Mouse (Mus musculus) limb, embryonic 14.5 days (tissue): Measurements from ENCODE around the gene Gm13030. TPM values are rescaled to one million over a fixed set of nuclear protein-coding genes. Genes with fewer than 3 reads are reported as not detected.
A peak's percentile ranks its signal among the peaks of the same experiment; 100 is the strongest.
"Not testable (repeated sequence)": the region's sequence is repeated elsewhere in the genome, so short reads cannot be mapped to it uniquely, and the experiment has no call there.

Experiments used
- ATAC-seq: fragments of 200-750 bp; cut with Nextera tagmentation; 2 replicates; pipeline ENCODE4 v1.8.0; 2017; ENCODE audit warnings: low read depth, moderate number of reproducible peaks, moderate TSS enrichment; ENCODE audit not compliant: low FRiP score
- DNase-seq: peaks from one replicate; pipeline ENCODE4 v3.0.0-alpha.2; 2015; ENCODE audit warnings: low spot score
- H3K27ac ChIP-seq: fragments of 300-500 bp; sonication (generic); replicated peaks from 2 replicates; pipeline ENCODE4 v1.5.1; 2014; ENCODE audit warnings: low read depth, mild to moderate bottlenecking, low read length, moderate library complexity, mixed read lengths
- H3K27me3 ChIP-seq: fragments of 300-500 bp; sonication (generic); 2 replicates; pipeline ENCODE4 v1.6.1; 2014; ENCODE audit warnings: low read length, mixed read lengths; ENCODE audit not compliant: control insufficient read depth, insufficient read depth
- H3K36me3 ChIP-seq: fragments of 300-500 bp; sonication (generic); 2 replicates; pipeline ENCODE4 v1.6.1; 2014; ENCODE audit warnings: mild to moderate bottlenecking, low read length, moderate library complexity, mixed read lengths; ENCODE audit not compliant: control insufficient read depth, insufficient read depth
- H3K4me1 ChIP-seq: fragments of 300-500 bp; sonication (generic); 2 replicates; pipeline ENCODE4 v1.6.1; 2014; ENCODE audit warnings: antibody characterized with exemption, low read length, mixed read lengths; ENCODE audit not compliant: control insufficient read depth, insufficient read depth
- H3K4me2 ChIP-seq: fragments of 300-500 bp; sonication (generic); replicated peaks from 2 replicates; pipeline ENCODE4 v1.6.1; 2014; ENCODE audit warnings: low read depth, mild to moderate bottlenecking, low read length, moderate library complexity; ENCODE audit not compliant: severe bottlenecking
- H3K4me3 ChIP-seq: fragments of 300-500 bp; sonication (generic); replicated peaks from 2 replicates; pipeline ENCODE4 v1.5.1; 2014; ENCODE audit warnings: low read length
- H3K9ac ChIP-seq: fragments of 300-500 bp; sonication (generic); 2 replicates; pipeline ENCODE4 v1.6.1; 2014; ENCODE audit warnings: mild to moderate bottlenecking, low read depth, low read length, moderate library complexity; ENCODE audit not compliant: severe bottlenecking
- H3K9me3 ChIP-seq: fragments of 300-500 bp; sonication (generic); 2 replicates; pipeline ENCODE4 v1.6.1; 2016; ENCODE audit warnings: low read length; ENCODE audit not compliant: control insufficient read depth
- POLR2A ChIP-seq: fragments of 200-500 bp; IDR thresholded peaks from 2 replicates; pipeline ENCODE4 v1.8.0; 2012; ENCODE audit warnings: inconsistent platforms, mild to moderate bottlenecking, moderate library complexity, borderline replicate concordance; ENCODE audit not compliant: insufficient read depth, insufficient read length; ENCODE audit errors: extremely low read depth
- WGBS: fragments of 180-500 bp; shearing (Covaris S2); extraction: QIAGEN DNeasy Blood & Tissue Kit; methylation state at CpG from one replicate; pipeline ENCODE4 v1.1.7; 2014; 5-methylcytosine and 5-hydroxymethylcytosine counted together
- polyA plus RNA-seq, 2 experiments: library from polyadenylated mRNA; depleted of rRNA in 1 of 2; stranded (reverse) in 1 of 2; unstranded in 1 of 2; fragments of >200 nt; fragmentation: Nextera tagmentation in 1 of 2; extraction: Ambion mirVana in 1 of 2; gene quantifications; 2 replicates each; pipeline versions ENCODE4 v1.2.1 to v1.2.3; 2012 to 2014

Gene Gm13030
- polyA plus RNA-seq, 2 experiments = not detected

GRCm38 (mm10) chr4:138913141-138913787 is 39.5 kb upstream of the Gm13030 start:
- no peak for DNase-seq
- H3K27ac ChIP-seq = no peak overlapping the region
- no peaks in the 10 kb centered on the region for H3K9me3 ChIP-seq
- H3K27me3 ChIP-seq = no peaks in the 10 kb centered on the region
- peak; percentile 60 for ATAC-seq
- peak overlapping the region; percentile 90 for H3K4me3 ChIP-seq
- TF ChIP-seq POLR2A = no peak
- peak overlapping the region; percentile 85 for H3K9ac ChIP-seq
- peaks cover 3% of the 10 kb centered on the region for H3K36me3 ChIP-seq
- peaks cover 9% of the 10 kb centered on the region; the same call in 1 of the 2 replicates for H3K4me1 ChIP-seq
- under 1% methylated on average over 39 of the region's 52 CpGs for WGBS
- peak overlapping the region; percentile 89 for H3K4me2 ChIP-seq

GRCm38 (mm10) chr4:138905624-138906337 is 32.0 kb upstream of the Gm13030 start:
- DNase-seq = no peak
- WGBS = 93% methylated on average over 18 of the region's 18 CpGs
- TF ChIP-seq POLR2A = no peak
- Histone ChIP-seq H3K4me1 (no peaks in the 10 kb centered on the region), H3K9me3 (no peaks in the 10 kb centered on the region), H3K36me3 (peaks cover 70% of the 10 kb centered on the region), H3K27ac (no peak overlapping the region), H3K9ac (no peak overlapping the region), H3K4me3 (no peak overlapping the region), H3K4me2 (no peak overlapping the region), H3K27me3 (no peaks in the 10 kb centered on the region)
- no peak for ATAC-seq

- no peaks in the 10 kb centered on the region for H3K4me1 ChIP-seq
- H3K4me3 ChIP-seq = no peak overlapping the region
- peaks cover 86% of the 10 kb centered on the region for H3K36me3 ChIP-seq
- no peaks in the 10 kb centered on the region for H3K27me3 ChIP-seq
- no peak overlapping the region for H3K27ac ChIP-seq
- no peak for TF ChIP-seq POLR2A
- H3K9ac ChIP-seq = no peak overlapping the region
- no peak for ATAC-seq
- no peak overlapping the region for H3K4me2 ChIP-seq
- WGBS = 84% methylated on average over 7 of the region's 7 CpGs
- DNase-seq = no peak
- H3K9me3 ChIP-seq = no peaks in the 10 kb centered on the region
Measured at GRCm38 (mm10) chr4:138899361-138899760, 25.6 kb upstream of the Gm13030 start.

- not testable (repeated sequence) for ATAC-seq, H3K9ac ChIP-seq, H3K4me3 ChIP-seq, H3K4me1 ChIP-seq, H3K27ac ChIP-seq, H3K4me2 ChIP-seq, H3K27me3 ChIP-seq, DNase-seq, H3K9me3 ChIP-seq
- H3K36me3 ChIP-seq = peaks cover 58% of the 10 kb centered on the region
- WGBS = 91% methylated on average over 11 of the region's 11 CpGs
Measured at GRCm38 (mm10) chr4:138893789-138894188, 20.0 kb upstream of the Gm13030 start.

- Histone ChIP-seq H3K4me2 (no peak overlapping the region), H3K36me3 (peaks cover 47% of the 10 kb centered on the region), H3K27ac (no peak overlapping the region), H3K9me3 (no peaks in the 10 kb centered on the region), H3K27me3 (no peaks in the 10 kb centered on the region), H3K4me1 (no peaks in the 10 kb centered on the region), H3K4me3 (no peak overlapping the region), H3K9ac (no peak overlapping the region)
- TF ChIP-seq POLR2A = no peak
- no peak for DNase-seq
- WGBS = 73% methylated on average over 4 of the region's 6 CpGs
- no peak for ATAC-seq
Measured at GRCm38 (mm10) chr4:138892655-138893054, 18.9 kb upstream of the Gm13030 start.
